ENCODE assay signal across 8 mouse cellular contexts in genomic region chr15:12577054-12577696, GRCm38 (mm10).
DNase-seq lines count a peak whose midpoint lies in the region; ATAC-seq and TF ChIP-seq lines count a peak whose summit lies in the region.

No protein-coding gene starts in this region.

- in situ Hi-C loops in ES-E14 (cut with MboI; ENCODE audit: low sequenced_read_pairs in 2 of 2, unreplicated experiment in 2 of 2), result loop anchor here (10.0 kb wide), 1 partner anchor 202 kb away; no protein-coding TSS in a partner anchor

- no peaks in the 10 kb centered on the region for H3K9me3 ChIP-seq in ES-E14 (ENCODE audit: control insufficient read depth, insufficient read depth, low read depth, low read length)
- no peaks in the 10 kb centered on the region for H3K9me3 ChIP-seq in liver, embryonic 15.5 days (replicated peaks)
- H3K9me3 ChIP-seq in neural tube, embryonic 12.5 days, result no peaks in the 10 kb centered on the region

- peak; percentile 18; the same call in 1 of the 2 replicates for ATAC-seq in liver, embryonic 15.5 days (ENCODE audit: insufficient read depth)
- ATAC-seq in neural tube, embryonic 12.5 days (ENCODE audit: low FRiP score, low read depth), result peak; percentile 59

- no peak overlapping the region for H3K9ac ChIP-seq in ES-E14 (ENCODE audit: insufficient read depth, low read depth, low read length, poor library complexity, severe bottlenecking)
- H3K9ac ChIP-seq in liver, embryonic 15.5 days, result no peak overlapping the region
- H3K9ac ChIP-seq in neural tube, embryonic 12.5 days, result no peak overlapping the region

- no peak for TF ChIP-seq POLR2A in brain, embryonic 14.5 days (IDR thresholded peaks at IDR 0.05; ENCODE audit: borderline replicate concordance, extremely low read depth, insufficient read depth, insufficient read length, poor library complexity, severe bottlenecking)

- TF ChIP-seq CTCF in brain, embryonic 14.5 days (IDR thresholded peaks at IDR 0.05; ENCODE audit: borderline replicate concordance, extremely low read depth, insufficient read depth, insufficient read length), result peak; percentile 45; the same call in 1 of the 2 replicates

- H3K36me3 ChIP-seq in ES-E14 (ENCODE audit: control insufficient read depth, insufficient read depth, low read length, poor library complexity, severe bottlenecking), result no peaks in the 10 kb centered on the region
- no peaks in the 10 kb centered on the region for H3K36me3 ChIP-seq in liver, embryonic 15.5 days (replicated peaks)
- H3K36me3 ChIP-seq in neural tube, embryonic 12.5 days, result no peaks in the 10 kb centered on the region

- peak; percentile 21 for DNase-seq in ES-E14 (ENCODE audit: low read depth, low spot score)
- peak; percentile 82 for DNase-seq in brain, embryonic 14.5 days (ENCODE audit: low read depth)
- peak; percentile 40 for DNase-seq in fibroblast of lung, adult 2 months (ENCODE audit: low read depth)
- DNase-seq in heart, postnatal 14 days, result peak; percentile 43 to 63
- peak; percentile 60 for DNase-seq in kidney, postnatal 14 days
- no peak for DNase-seq in spleen, postnatal 4 days (ENCODE audit: low spot score in 2 of 2)

- H3K4me1 ChIP-seq in ES-E14 (ENCODE audit: control insufficient read depth in 2 of 2, insufficient read depth in 2 of 2, low read length in 2 of 2, poor library complexity in 1 of 2), result no peaks in the 10 kb centered on the region
- H3K4me1 ChIP-seq in liver, embryonic 15.5 days (replicated peaks), result no peaks in the 10 kb centered on the region
- H3K4me1 ChIP-seq in neural tube, embryonic 12.5 days, result peaks cover 4% of the 10 kb centered on the region; the same call in 1 of the 2 replicates

- no peak overlapping the region for H3K4me3 ChIP-seq in ES-E14 (ENCODE audit: insufficient read depth in 1 of 2, low read depth in 1 of 2, low read length in 2 of 2, poor library complexity in 1 of 2, severe bottlenecking in 1 of 2)
- H3K4me3 ChIP-seq in liver, embryonic 15.5 days (replicated peaks), result no peak overlapping the region
- H3K4me3 ChIP-seq in neural tube, embryonic 12.5 days, result no peak overlapping the region

- intact Hi-C loops in heart, postnatal 14 days (cut with DNase I), result loop anchor here (2.0 kb wide), 1 partner anchor 202 kb away; no protein-coding TSS in a partner anchor

- H3K27me3 ChIP-seq in liver, embryonic 15.5 days, result no peaks in the 10 kb centered on the region
- H3K27me3 ChIP-seq in neural tube, embryonic 12.5 days (replicated peaks), result no peaks in the 10 kb centered on the region

- H3K27ac ChIP-seq in ES-E14 (ENCODE audit: insufficient read depth, low read depth, low read length, poor library complexity, severe bottlenecking), result no peak overlapping the region
- H3K27ac ChIP-seq in liver, embryonic 15.5 days (replicated peaks), result no peak overlapping the region
- H3K27ac ChIP-seq in neural tube, embryonic 12.5 days, result no peak overlapping the region

- no peak overlapping the region for H3K4me2 ChIP-seq in liver, embryonic 15.5 days
- no peak overlapping the region for H3K4me2 ChIP-seq in neural tube, embryonic 12.5 days (replicated peaks)

- WGBS in liver, embryonic 15.5 days (ENCODE audit: insufficient replicate concordance), result 32% methylated on average over 11 of the region's 11 CpGs
- WGBS in neural tube, embryonic 12.5 days, result 35% methylated on average over 11 of the region's 11 CpGs

TF ChIP-seq in ES-E14, 5 proteins besides CTCF, POLR2A, EP300 and RAD21:
- TF ChIP-seq ZNF384 (IDR thresholded peaks at IDR 0.05; ENCODE audit: low read depth, low read length), result no peak
- TF ChIP-seq ZC3H11A (IDR thresholded peaks at IDR 0.05; ENCODE audit: borderline replicate concordance, low read depth, low read length), result 0 out of 2 replicates have a peak, but pooled peaks have one; percentile 64

Comparison
In these comparisons a context has a peak if more than half of its experiments do, and no peak if none do; other contexts are left out.
1. DNase-seq: peak in ES-E14 (single experiment), brain, embryonic 14.5 days (single experiment), fibroblast of lung, adult 2 months (single experiment), heart, postnatal 14 days (2 of 2) and kidney, postnatal 14 days (single experiment); none in spleen, postnatal 4 days (0 of 2).